Mouse (Mus musculus) hindbrain, embryonic 16.5 days (tissue): ENCODE measurements around the gene Nmur1. TPM values are rescaled to one million over a fixed set of nuclear protein-coding genes. Genes with fewer than 3 reads are reported as not detected.

ENCODE experiments used
- ATAC-seq: fragments of 200-750 bp; cut with Nextera tagmentation; 2 replicates; pipeline ENCODE4 v1.8.0; 2017; ENCODE audit warnings: moderate TSS enrichment, moderate library complexity
- H3K27ac ChIP-seq: fragments of 300-500 bp; sonication (generic); 2 replicates; pipeline ENCODE4 v1.5.1; 2014; ENCODE audit warnings: low read depth, mild to moderate bottlenecking, control low read depth, low read length, moderate library complexity
- H3K27me3 ChIP-seq: fragments of 300-500 bp; sonication (generic); replicated peaks from 2 replicates; pipeline ENCODE4 v1.6.1; 2014; ENCODE audit warnings: low read length; ENCODE audit not compliant: control insufficient read depth, insufficient read depth
- H3K36me3 ChIP-seq: fragments of 300-500 bp; sonication (generic); 2 replicates; pipeline ENCODE4 v1.6.1; 2014; ENCODE audit warnings: mild to moderate bottlenecking, low read length, moderate library complexity, mixed read lengths; ENCODE audit not compliant: control insufficient read depth, insufficient read depth
- H3K4me1 ChIP-seq: fragments of 300-500 bp; sonication (generic); 2 replicates; pipeline ENCODE4 v1.6.1; 2014; ENCODE audit warnings: low read depth, low read length; ENCODE audit not compliant: control insufficient read depth, insufficient read depth
- H3K4me2 ChIP-seq: fragments of 300-500 bp; sonication (generic); 2 replicates; pipeline ENCODE4 v1.6.1; 2014; ENCODE audit warnings: mild to moderate bottlenecking, low read length, control low read depth, moderate library complexity
- H3K4me3 ChIP-seq: fragments of 300-500 bp; sonication (generic); 2 replicates; pipeline ENCODE4 v1.5.1; 2014; ENCODE audit warnings: mild to moderate bottlenecking, low read length, control low read depth, moderate library complexity
- H3K9ac ChIP-seq: fragments of 300-500 bp; sonication (generic); 2 replicates; pipeline ENCODE4 v1.6.1; 2014; ENCODE audit warnings: low read depth, mild to moderate bottlenecking, control low read depth, low read length, moderate library complexity
- H3K9me3 ChIP-seq: fragments of 300-500 bp; sonication (generic); 2 replicates; pipeline ENCODE4 v1.6.1; 2014; ENCODE audit warnings: mild to moderate bottlenecking, low read length, moderate library complexity; ENCODE audit not compliant: control insufficient read depth
- WGBS: fragments of 180-500 bp; shearing (Covaris S2); extraction: QIAGEN DNeasy Blood & Tissue Kit; methylation state at CpG from one replicate; pipeline ENCODE4 v1.1.7; 2014; 5-methylcytosine and 5-hydroxymethylcytosine counted together
- polyA plus RNA-seq: library from polyadenylated mRNA; unstranded; fragments of >200 nt; fragmentation: Nextera tagmentation; extraction: Ambion mirVana; gene quantifications from 2 replicates; pipeline ENCODE4 v1.2.1, GENCODE M21; 2015

Nmur1 gene
- polyA plus RNA-seq, 1 experiment from 2014 or later, result 0.13 TPM

- no peaks in the 10 kb centered on the region for H3K27me3 ChIP-seq
- ATAC-seq, result no peak
- H3K27ac ChIP-seq, result no peak overlapping the region
- peaks cover 39% of the 10 kb centered on the region for H3K4me1 ChIP-seq
- no peak overlapping the region for H3K4me3 ChIP-seq
- H3K36me3 ChIP-seq, result no peaks in the 10 kb centered on the region
- no peaks in the 10 kb centered on the region for H3K9me3 ChIP-seq
- H3K4me2 ChIP-seq, result no peak overlapping the region
- H3K9ac ChIP-seq, result peak overlapping the region; percentile 17; the same call in 1 of the 2 replicates
- WGBS, result 72% methylated on average over 9 of the region's 9 CpGs
Measured at GRCm38 (mm10) chr1:86437219-86438013, 11.4 kb upstream of the Nmur1 start.

- Histone ChIP-seq H3K4me1 (peaks cover 33% of the 10 kb centered on the region), H3K27ac (peak overlapping the region; percentile 97), H3K27me3 (no peaks in the 10 kb centered on the region), H3K36me3 (no peaks in the 10 kb centered on the region), H3K4me3 (no peak overlapping the region), H3K9ac (peak overlapping the region; percentile 39; the same call in 1 of the 2 replicates), H3K4me2 (peak overlapping the region; percentile 78; the same call in 1 of the 2 replicates), H3K9me3 (no peaks in the 10 kb centered on the region)
- ATAC-seq, result peak; percentile 25
- WGBS, result 7% methylated on average over 13 of the region's 13 CpGs
Measured at GRCm38 (mm10) chr1:86435302-86435821, 9.3 kb upstream of the Nmur1 start.

- WGBS, result 2% methylated on average over 40 of the region's 46 CpGs
- Histone ChIP-seq H3K9ac (peak overlapping the region; percentile 74), H3K4me3 (peak overlapping the region; percentile 45), H3K4me1 (peaks cover 25% of the 10 kb centered on the region), H3K9me3 (no peaks in the 10 kb centered on the region), H3K27ac (peak overlapping the region; percentile 97), H3K4me2 (peak overlapping the region; percentile 78), H3K27me3 (no peaks in the 10 kb centered on the region), H3K36me3 (no peaks in the 10 kb centered on the region)
- ATAC-seq, result peak; percentile 91
Measured at GRCm38 (mm10) chr1:86434439-86435201, 8.6 kb upstream of the Nmur1 start.

GRCm38 (mm10) chr1:86434001-86434400, 8.0 kb upstream of the Nmur1 start:
- peak overlapping the region; percentile 97 for H3K27ac ChIP-seq
- peak; percentile 66 for ATAC-seq
- 0% methylated on average over 12 of the region's 12 CpGs for WGBS
- no peaks in the 10 kb centered on the region for H3K27me3 ChIP-seq
- peak overlapping the region; percentile 55 for H3K9ac ChIP-seq
- peak overlapping the region; percentile 45 for H3K4me3 ChIP-seq
- no peaks in the 10 kb centered on the region for H3K36me3 ChIP-seq
- H3K4me2 ChIP-seq, result peak overlapping the region; percentile 78
- no peaks in the 10 kb centered on the region for H3K9me3 ChIP-seq
- H3K4me1 ChIP-seq, result peaks cover 21% of the 10 kb centered on the region

GRCm38 (mm10) chr1:86433359-86433758, 7.3 kb upstream of the Nmur1 start:
- 79% methylated on average over 7 of the region's 7 CpGs for WGBS
- peak overlapping the region; percentile 97 for H3K27ac ChIP-seq
- H3K9ac ChIP-seq, result no peak overlapping the region
- H3K36me3 ChIP-seq, result no peaks in the 10 kb centered on the region
- no peak for ATAC-seq
- peaks cover 21% of the 10 kb centered on the region for H3K4me1 ChIP-seq
- no peaks in the 10 kb centered on the region for H3K9me3 ChIP-seq
- H3K4me2 ChIP-seq, result no peak overlapping the region; the same call in 1 of the 2 replicates
- H3K4me3 ChIP-seq, result no peak overlapping the region
- no peaks in the 10 kb centered on the region for H3K27me3 ChIP-seq

GRCm38 (mm10) chr1:86432778-86433177, 6.8 kb upstream of the Nmur1 start:
- Histone ChIP-seq H3K4me2 (no peak overlapping the region), H3K4me3 (no peak overlapping the region), H3K27me3 (no peaks in the 10 kb centered on the region), H3K4me1 (peaks cover 21% of the 10 kb centered on the region), H3K27ac (no peak overlapping the region), H3K9ac (no peak overlapping the region), H3K9me3 (no peaks in the 10 kb centered on the region), H3K36me3 (no peaks in the 10 kb centered on the region)
- WGBS, result 85% methylated on average over 4 of the region's 4 CpGs
- no peak for ATAC-seq

GRCm38 (mm10) chr1:86430056-86430455, 4.0 kb upstream of the Nmur1 start:
- Histone ChIP-seq H3K4me2 (no peak overlapping the region), H3K4me3 (no peak overlapping the region), H3K9ac (no peak overlapping the region), H3K36me3 (no peaks in the 10 kb centered on the region), H3K9me3 (no peaks in the 10 kb centered on the region), H3K27ac (no peak overlapping the region), H3K4me1 (peaks cover 11% of the 10 kb centered on the region), H3K27me3 (no peaks in the 10 kb centered on the region)
- ATAC-seq, result no peak
- 50% methylated on average over 2 of the region's 2 CpGs for WGBS

GRCm38 (mm10) chr1:86424835-86425547, 1.0 kb downstream of the Nmur1 start:
- no peaks in the 10 kb centered on the region for H3K27me3 ChIP-seq
- H3K4me3 ChIP-seq, result no peak overlapping the region
- ATAC-seq, result peak; percentile 47
- no peak overlapping the region for H3K4me2 ChIP-seq
- WGBS, result 13% methylated on average over 11 of the region's 11 CpGs
- no peak overlapping the region; the same call in 1 of the 2 replicates for H3K27ac ChIP-seq
- H3K4me1 ChIP-seq, result peaks cover 9% of the 10 kb centered on the region
- H3K9ac ChIP-seq, result no peak overlapping the region
- no peaks in the 10 kb centered on the region for H3K9me3 ChIP-seq
- no peaks in the 10 kb centered on the region for H3K36me3 ChIP-seq
